Mouse (Mus musculus): ENCODE measurements at regions not wholly inside any gene's neighbourhood (a gene's known extent, or its start where the extent isn't known, plus 50 kb on each side); places are given as distances from the start of the nearest gene placed in this dataset.

DNA sequence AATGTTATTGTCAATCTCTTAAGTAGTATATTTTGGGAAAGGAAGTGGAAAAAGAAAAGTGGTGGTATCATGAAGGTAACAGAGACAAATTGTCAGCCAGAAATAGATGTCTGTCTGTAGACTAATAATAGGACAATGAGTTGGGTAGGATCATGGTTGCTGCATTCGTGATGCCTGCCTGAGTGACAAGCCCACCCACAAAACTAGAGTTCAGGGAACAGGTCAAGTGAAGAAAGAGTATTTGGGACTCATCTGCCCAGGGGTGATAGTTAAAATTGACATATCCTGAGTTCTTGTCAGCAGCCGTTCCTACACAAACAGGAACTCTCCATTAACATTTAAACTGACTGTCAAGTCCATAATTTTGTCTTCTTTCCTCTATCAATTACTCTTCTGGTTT, 1120.6 kb upstream of the Nr2f1 start:
- TF ChIP-seq CTCF (conservative IDR thresholded peaks at IDR 0.05; ENCODE audit: low read length) = no peak
- TF ChIP-seq NANOG (IDR thresholded peaks at IDR 0.05; ENCODE audit: borderline replicate concordance, low read length) = no peak
- TF ChIP-seq POU5F1 (IDR thresholded peaks at IDR 0.05; ENCODE audit: borderline replicate concordance, low read length) = no peak

Data from E14TG2a.4 (cell line).